Mouse (Mus musculus) liver, adult 2 months (tissue): ENCODE measurements around the gene Itpka. TPM values are rescaled to one million over a fixed set of nuclear protein-coding genes. Genes with fewer than 3 reads are reported as not detected.

Experiments
- DNase-seq: peaks from one replicate; pipeline ENCODE4 v3.0.0-alpha.2; 2011; ENCODE audit warnings: low read depth, low spot score; ENCODE audit errors: extremely low read depth
- H3K27ac ChIP-seq: fragments of 200-500 bp; replicated peaks from 2 replicates; pipeline ENCODE4 v1.5.1; 2012; ENCODE audit warnings: low read depth, mild to moderate bottlenecking, control low read depth, inconsistent platforms, low read length; ENCODE audit not compliant: insufficient read depth
- H3K27me3 ChIP-seq: fragments of 200-500 bp; 2 replicates; pipeline ENCODE4 v1.6.1; 2012; ENCODE audit warnings: mild to moderate bottlenecking, moderate library complexity, low read length, inconsistent platforms; ENCODE audit not compliant: control insufficient read depth, insufficient read depth
- H3K36me3 ChIP-seq: fragments of 200-500 bp; 2 replicates; pipeline ENCODE4 v1.6.1; 2012; ENCODE audit warnings: low read length, inconsistent platforms; ENCODE audit not compliant: control insufficient read depth, insufficient read depth
- H3K4me1 ChIP-seq: fragments of 200-500 bp; 2 replicates; pipeline ENCODE4 v1.6.1; 2011; ENCODE audit warnings: low read length; ENCODE audit not compliant: control insufficient read depth, insufficient read depth
- H3K4me3 ChIP-seq: fragments of 200-500 bp; 2 replicates; pipeline ENCODE4 v1.5.1; 2011; ENCODE audit warnings: low read depth, mild to moderate bottlenecking, control low read depth, low read length, moderate library complexity; ENCODE audit not compliant: insufficient read depth
- H3K79me2 ChIP-seq: fragments of 200-500 bp; 2 replicates; pipeline ENCODE4 v1.6.1; 2012; ENCODE audit warnings: inconsistent platforms, mild to moderate bottlenecking, low read length, moderate library complexity; ENCODE audit not compliant: control insufficient read depth, insufficient read depth
- H3K9ac ChIP-seq: fragments of 200-500 bp; 2 replicates; pipeline ENCODE4 v1.6.1; 2012; ENCODE audit warnings: low read depth, mild to moderate bottlenecking, control low read depth, inconsistent platforms, low read length
- CTCF ChIP-seq: fragments of 200-500 bp; IDR thresholded peaks from 2 replicates; pipeline ENCODE4 v1.5.1; 2011; ENCODE audit warnings: low read depth, low read length, control low read depth
- POLR2A ChIP-seq: fragments of 200-500 bp; IDR thresholded peaks from 2 replicates; pipeline ENCODE4 v1.6.1; 2011; ENCODE audit warnings: low read length, control low read depth; ENCODE audit not compliant: insufficient read depth; ENCODE audit errors: extremely low read depth
- WGBS: fragments of 180-500 bp; shearing (Covaris S2); methylation state at CpG from one replicate; pipeline ENCODE4 v1.1.7; 2018; 5-methylcytosine and 5-hydroxymethylcytosine counted together
- polyA plus RNA-seq: library from polyadenylated mRNA; depleted of rRNA; stranded (reverse); fragments of >200 nt; gene quantifications from 2 replicates; pipeline ENCODE4 v1.2.3, GENCODE M21; 2012; rRNA removed
- total RNA-seq: library from RNA; depleted of rRNA; stranded (reverse); fragments of >200 nt; gene quantifications from 2 replicates; pipeline ENCODE4 v1.2.3, GENCODE M21; 2014; rRNA removed

The Itpka gene
- total and polyA plus RNA-seq, 2 experiments = 0.65 to 3.6 TPM

DNA sequence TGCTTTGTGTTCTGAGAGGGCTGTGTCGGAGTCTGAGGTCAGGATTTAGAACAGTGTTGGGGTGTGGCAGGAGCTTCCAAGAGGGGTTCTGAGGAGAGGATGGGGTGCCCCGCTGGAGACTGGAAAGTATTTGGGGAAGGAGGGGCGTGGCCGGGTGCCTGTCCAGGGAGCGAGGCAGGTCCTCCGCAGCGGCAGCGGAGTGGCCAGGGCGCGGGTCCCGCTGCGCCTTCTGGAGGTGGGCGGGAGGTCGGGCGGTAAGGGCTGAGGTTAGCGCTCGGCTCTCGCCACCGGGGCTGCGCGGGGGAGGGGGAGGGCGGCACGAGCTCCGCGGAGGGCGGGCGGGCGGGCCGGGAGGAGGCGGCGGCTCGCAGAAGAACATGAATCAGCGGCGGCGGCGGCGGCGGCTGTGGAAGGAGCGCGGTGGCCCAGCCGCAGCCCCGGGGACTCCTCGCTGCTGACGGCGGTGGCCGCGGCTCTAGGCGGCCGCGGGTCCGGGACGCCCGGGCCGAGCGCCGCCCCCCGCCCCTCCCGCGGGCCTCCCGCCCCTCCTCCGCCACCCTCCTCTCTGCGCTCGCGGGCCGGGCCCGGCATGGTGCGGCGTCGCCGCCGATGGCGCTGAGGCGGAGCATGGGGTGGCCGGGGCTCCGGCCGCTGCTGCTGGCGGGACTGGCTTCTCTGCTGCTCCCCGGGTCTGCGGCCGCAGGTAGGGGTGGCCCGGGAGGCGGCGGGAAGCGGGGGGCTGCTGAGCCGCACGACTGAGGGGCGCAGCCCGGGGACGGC lies 57.2 kb downstream of the Itpka start:
- no peak for DNase-seq
- H3K27me3 ChIP-seq = peaks cover 14% of the 10 kb centered on the region
- WGBS = under 1% methylated on average over 50 of the region's 89 CpGs
- H3K79me2 ChIP-seq = no peaks in the 10 kb centered on the region
- no peaks in the 10 kb centered on the region for H3K36me3 ChIP-seq
- peak overlapping the region; percentile 79 for H3K9ac ChIP-seq
- no peak overlapping the region for H3K27ac ChIP-seq
- peak overlapping the region; percentile 62 for H3K4me3 ChIP-seq
- no peak for TF ChIP-seq CTCF
- TF ChIP-seq POLR2A = no peak
- peaks cover 2% of the 10 kb centered on the region; the same call in 1 of the 2 replicates for H3K4me1 ChIP-seq

DNA sequence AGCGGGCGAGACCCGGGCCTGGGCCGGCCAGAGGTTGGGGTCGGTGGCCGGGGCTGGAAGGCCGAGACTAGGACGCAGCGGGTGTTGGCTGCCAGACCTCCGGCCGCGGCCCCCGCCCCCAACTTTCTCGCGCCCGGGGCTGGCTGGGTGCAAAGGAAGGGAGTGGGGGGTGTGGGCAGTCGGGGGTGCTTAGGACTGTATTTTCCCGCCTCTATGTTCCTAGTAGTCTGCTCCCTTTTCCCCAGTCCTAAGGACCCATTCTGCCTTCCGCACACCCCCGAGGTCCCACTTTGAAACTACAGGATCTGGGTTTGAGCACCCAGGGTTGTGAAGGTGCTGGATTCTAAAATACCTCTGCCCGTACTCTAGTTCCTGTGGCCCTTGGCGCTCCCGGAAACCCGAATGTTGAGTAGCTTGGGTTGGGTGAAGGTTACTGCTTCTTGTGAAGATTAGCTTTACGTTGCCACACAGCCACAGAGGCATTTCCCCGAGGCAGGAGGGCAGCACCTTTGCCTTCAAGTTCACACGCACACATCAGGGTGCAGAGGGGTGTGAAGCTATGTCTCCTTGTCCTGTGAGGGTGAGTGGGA lies 57.9 kb downstream of the Itpka start:
- 9% methylated on average over 23 of the region's 27 CpGs for WGBS
- H3K9ac ChIP-seq = peak overlapping the region; percentile 79
- TF ChIP-seq CTCF = no peak
- H3K4me3 ChIP-seq = peak overlapping the region; percentile 62; the same call in 1 of the 2 replicates
- H3K4me1 ChIP-seq = peaks cover 2% of the 10 kb centered on the region; the same call in 1 of the 2 replicates
- no peak for DNase-seq
- H3K79me2 ChIP-seq = no peaks in the 10 kb centered on the region
- no peaks in the 10 kb centered on the region for H3K36me3 ChIP-seq
- no peak overlapping the region for H3K27ac ChIP-seq
- H3K27me3 ChIP-seq = peaks cover 14% of the 10 kb centered on the region

Other genes starting within 250 kb of the Itpka start
- 0.83 and 0.87 TPM in 2 replicates for gene Exd1, start 194.7 kb upstream of the Itpka start, total RNA-seq
- 0.66 and 0.87 TPM in 2 replicates for gene Exd1, start 194.7 kb upstream of the Itpka start, polyA plus RNA-seq
- gene Chp1, start 194.6 kb upstream of the Itpka start, total RNA-seq = 165 and 178 TPM in 2 replicates
- 176 and 216 TPM in 2 replicates for gene Chp1, start 194.6 kb upstream of the Itpka start, polyA plus RNA-seq
- 0.46 and 1.4 TPM in 2 replicates for gene Nusap1, start 124.0 kb upstream of the Itpka start, total RNA-seq
- 0.06 and 0.07 TPM in 2 replicates for gene Nusap1, start 124.0 kb upstream of the Itpka start, polyA plus RNA-seq
- 0.92 and 0.94 TPM in 2 replicates for gene Oip5, start 123.9 kb upstream of the Itpka start, total RNA-seq
- gene Oip5, start 123.9 kb upstream of the Itpka start, polyA plus RNA-seq = 0.37 and 0.69 TPM in 2 replicates
- 28.0 and 36.2 TPM in 2 replicates for gene Ndufaf1, start 79.5 kb upstream of the Itpka start, total RNA-seq
- 7.6 and 9.4 TPM in 2 replicates for gene Ndufaf1, start 79.5 kb upstream of the Itpka start, polyA plus RNA-seq
- 5.4 and 5.6 TPM in 2 replicates for gene Rtf1, start 67.3 kb upstream of the Itpka start, total RNA-seq
- 4.4 and 5.2 TPM in 2 replicates for gene Rtf1, start 67.3 kb upstream of the Itpka start, polyA plus RNA-seq
- gene Ltk, start 18.1 kb downstream of the Itpka start, total RNA-seq = 0.07 TPM in 1 of 2 replicates, not detected in the other
- gene Ltk, start 18.1 kb downstream of the Itpka start, polyA plus RNA-seq = 0.10 and 0.66 TPM in 2 replicates
- 2.4 and 3.3 TPM in 2 replicates for gene Rpap1, start 45.2 kb downstream of the Itpka start, total RNA-seq
- 6.2 and 10.5 TPM in 2 replicates for gene Rpap1, start 45.2 kb downstream of the Itpka start, polyA plus RNA-seq
- gene Tyro3, start 55.4 kb downstream of the Itpka start, total RNA-seq = 0.18 and 0.34 TPM in 2 replicates
- gene Tyro3, start 55.4 kb downstream of the Itpka start, polyA plus RNA-seq = 0.14 and 0.39 TPM in 2 replicates
- 22.0 and 30.4 TPM in 2 replicates for gene Mga, start 154.9 kb downstream of the Itpka start, total RNA-seq
- gene Mga, start 154.9 kb downstream of the Itpka start, polyA plus RNA-seq = 5.5 and 7.0 TPM in 2 replicates
- 2.9 and 3.3 TPM in 2 replicates for gene Mapkbp1, start 230.4 kb downstream of the Itpka start, total RNA-seq
- 2.2 and 4.6 TPM in 2 replicates for gene Mapkbp1, start 230.4 kb downstream of the Itpka start, polyA plus RNA-seq